Mouse (Mus musculus) urinary bladder, postnatal 25 days (tissue): ENCODE results near the gene Socs3.
A peak's percentile ranks its signal among the peaks of the same experiment; 100 is the strongest.

Source experiments
- DNase-seq: peaks from one replicate; pipeline ENCODE4 v3.0.0; 2022; ENCODE audit warnings: low spot score

Gene Socs3

DNA sequence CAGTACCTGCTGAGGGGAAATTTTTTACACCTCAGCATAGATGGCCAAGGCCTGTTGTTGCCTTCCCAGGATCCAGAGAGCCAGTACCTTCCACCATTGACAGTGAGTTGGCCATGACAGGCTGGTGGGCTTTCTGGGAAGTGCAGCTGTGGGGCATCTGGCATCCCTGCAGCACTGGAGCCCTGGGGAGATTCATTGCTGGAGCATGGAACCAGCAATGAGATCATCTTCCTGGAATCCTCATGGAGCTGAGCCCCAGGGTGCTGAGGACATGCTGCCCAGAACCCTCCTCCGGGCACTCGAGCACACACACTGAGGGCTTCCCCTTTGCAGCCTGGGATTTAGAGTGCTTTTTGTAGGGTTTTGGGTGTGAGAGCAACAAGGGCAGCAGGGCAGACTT lies 25.4 kb upstream of the Socs3 start:
- DNase-seq = no peak

- no peak for DNase-seq
Measured at GRCm38 (mm10) chr11:117994250-117995057, 24.6 kb upstream of the Socs3 start.

DNA sequence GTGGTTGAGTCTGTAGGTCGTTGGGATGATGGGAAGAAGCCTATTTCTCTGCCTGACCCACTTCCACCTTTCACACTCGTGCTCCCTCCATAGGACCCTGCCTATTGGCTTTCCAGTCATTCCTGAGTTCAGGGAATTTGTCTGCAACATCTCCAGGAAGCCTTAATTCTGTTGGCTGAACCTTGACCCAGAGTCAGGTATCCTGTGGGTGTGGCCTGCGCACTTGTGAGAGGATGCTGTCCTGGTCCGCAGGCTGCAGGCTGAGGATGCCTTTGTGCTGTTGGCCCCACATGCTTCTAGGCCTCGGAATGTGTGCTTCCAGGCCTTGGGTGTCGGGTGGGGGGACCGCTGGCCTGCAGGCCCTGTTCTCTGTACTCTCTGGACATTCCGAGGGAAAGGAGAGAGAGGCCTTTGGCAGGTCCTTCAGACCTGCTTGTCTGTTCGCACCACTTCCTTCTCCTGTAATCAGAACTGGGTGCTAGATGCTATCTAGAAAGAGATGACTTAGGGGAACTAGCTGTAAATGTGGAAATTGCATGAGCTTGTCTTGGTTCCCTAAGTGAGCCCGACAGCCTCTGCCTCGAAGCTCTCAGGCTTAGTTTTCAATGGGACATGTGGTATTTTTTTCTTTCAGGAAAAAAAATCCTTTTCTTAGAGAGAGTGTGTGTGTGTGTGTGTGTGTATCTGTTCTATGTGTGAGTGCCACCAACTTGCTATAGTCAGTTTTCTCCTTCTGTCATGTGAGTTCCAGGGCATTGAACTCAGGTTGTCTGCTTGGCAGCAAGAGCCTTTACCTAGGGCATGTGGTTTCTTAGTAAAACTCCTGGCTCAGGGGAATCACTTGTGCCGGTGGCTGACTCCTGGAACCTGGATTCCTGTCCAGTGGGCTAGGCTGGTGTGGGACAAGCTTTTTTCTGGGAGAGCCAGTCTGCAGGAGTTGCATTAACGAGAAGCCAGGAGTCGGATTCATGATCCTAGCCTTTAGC lies 23.6 kb upstream of the Socs3 start:
- no peak for DNase-seq

- no peak for DNase-seq
Measured at GRCm38 (mm10) chr11:117991502-117992470, 21.9 kb upstream of the Socs3 start.

GRCm38 (mm10) chr11:117989926-117990325 lies 20.1 kb upstream of the Socs3 start:
- DNase-seq = no peak

DNA sequence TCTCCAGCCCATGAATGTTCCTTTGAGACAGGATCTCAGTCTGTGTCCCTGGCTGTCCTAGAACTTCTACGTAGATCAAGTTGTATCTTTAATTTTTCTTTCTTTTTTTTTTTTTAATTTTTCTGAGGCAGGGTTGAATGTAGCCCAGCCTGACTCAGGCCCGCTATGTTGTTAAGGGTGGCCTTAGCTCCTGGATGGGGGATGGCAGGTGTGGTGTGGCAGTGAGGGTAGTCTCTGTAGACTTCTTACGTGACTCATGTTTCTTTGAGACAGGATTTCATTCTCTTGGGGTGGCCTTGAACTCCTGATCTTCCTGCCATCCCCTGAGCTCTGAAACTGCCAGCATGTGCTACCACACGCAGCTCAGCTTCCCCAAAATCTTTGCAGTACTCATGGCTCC lies 19.4 kb upstream of the Socs3 start:
- DNase-seq = no peak

DNA sequence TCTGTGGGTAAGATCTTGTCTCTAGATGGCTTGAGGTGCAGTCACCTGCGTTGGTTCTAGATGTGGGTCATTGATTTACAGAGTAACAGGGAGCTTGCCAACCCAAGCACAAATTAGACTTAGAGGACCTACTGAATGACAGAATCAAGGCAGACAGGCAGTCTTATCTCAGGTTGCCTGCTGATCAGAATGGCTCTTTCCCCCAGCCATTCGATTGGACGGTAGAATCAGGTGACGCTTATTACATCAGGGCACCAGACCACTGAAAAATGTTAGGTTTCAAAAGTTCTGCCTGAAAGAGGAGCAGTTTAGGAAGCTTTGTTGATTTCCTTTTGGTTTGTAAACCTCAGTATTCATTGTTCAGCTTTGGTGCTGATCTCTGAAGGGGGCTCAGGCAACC lies 18.1 kb upstream of the Socs3 start:
- DNase-seq = no peak

- DNase-seq = no peak
Measured at GRCm38 (mm10) chr11:117987032-117987451, 17.2 kb upstream of the Socs3 start.

GRCm38 (mm10) chr11:117986126-117987031 lies 16.5 kb upstream of the Socs3 start, which contains the start of gene Pgs1:
Pgs1 (plus strand) TSS chr11:117986292.
- peak; percentile 91 for DNase-seq

DNA sequence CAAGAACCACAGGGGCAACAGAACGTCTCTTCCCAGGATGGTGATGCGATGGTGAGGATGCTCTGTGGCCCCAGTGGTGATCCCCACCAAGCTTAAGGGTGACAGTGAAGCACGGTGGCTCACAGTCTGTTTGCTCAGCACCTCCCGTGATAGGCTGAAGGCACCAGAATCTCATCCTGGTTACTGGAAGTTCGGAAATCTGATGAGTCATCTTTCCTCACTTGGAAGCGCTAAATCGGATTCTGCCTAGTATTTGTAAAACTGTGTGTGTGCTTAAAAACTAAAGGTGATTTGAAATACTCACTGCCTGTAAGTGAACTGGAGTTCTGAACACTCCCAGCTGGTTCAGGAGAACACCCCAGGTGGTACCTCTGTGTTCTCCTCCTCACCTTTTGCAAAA lies 13.9 kb upstream of the Socs3 start:
- no peak for DNase-seq

DNA sequence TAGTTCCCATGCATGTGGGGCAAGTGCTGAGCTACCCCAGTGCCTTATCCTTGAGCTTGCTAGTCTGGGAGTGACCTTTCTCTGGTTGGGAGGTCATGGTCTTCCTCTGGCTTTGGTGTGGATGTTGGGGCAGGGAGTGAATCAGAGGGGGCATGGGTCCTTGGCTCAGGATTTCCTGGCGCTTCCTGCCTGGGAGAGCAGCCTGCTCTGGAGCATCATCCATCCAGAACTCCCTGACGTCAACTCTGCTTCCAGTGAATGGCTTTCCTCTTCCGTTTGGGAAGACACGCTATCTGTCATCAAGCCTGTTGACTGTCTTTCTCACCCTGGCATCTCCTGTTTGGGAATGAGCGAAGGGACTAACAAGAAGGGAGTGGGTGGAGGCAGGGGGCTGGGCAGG lies 12.6 kb upstream of the Socs3 start:
- no peak for DNase-seq

GRCm38 (mm10) chr11:117979388-117979787 lies 9.5 kb upstream of the Socs3 start:
- no peak for DNase-seq

- no peak for DNase-seq
Measured at GRCm38 (mm10) chr11:117977694-117978360, 8.0 kb upstream of the Socs3 start.

- DNase-seq = no peak
Measured at GRCm38 (mm10) chr11:117976081-117976582, 6.3 kb upstream of the Socs3 start.

- no peak for DNase-seq
Measured at GRCm38 (mm10) chr11:117975211-117975967, 5.5 kb upstream of the Socs3 start.

- DNase-seq = no peak
Measured at GRCm38 (mm10) chr11:117974327-117975125, 4.7 kb upstream of the Socs3 start.

DNA sequence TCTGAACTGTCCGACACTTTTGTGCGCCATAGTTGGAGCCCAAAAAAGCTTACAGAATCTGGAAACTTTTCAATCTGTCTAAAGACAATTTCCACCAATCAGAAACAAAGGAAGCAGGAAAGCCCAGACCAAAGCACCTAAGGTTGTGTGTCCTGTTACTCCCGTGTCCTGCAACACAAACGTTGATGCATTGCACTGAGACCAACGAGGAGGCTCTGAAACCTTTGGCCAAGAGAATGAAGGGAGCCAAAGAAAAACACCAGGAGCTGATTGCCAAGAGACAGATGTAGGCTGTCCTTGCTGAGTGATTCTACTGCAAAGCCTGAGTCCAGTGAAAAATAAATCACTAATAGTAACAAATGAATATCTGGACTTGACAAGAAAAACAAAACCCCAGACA lies 3.7 kb upstream of the Socs3 start:
- DNase-seq = no peak
